Mouse (Mus musculus): ENCODE measurements around the gene Dusp6.
"Not testable (repeated sequence)": the region's sequence is repeated elsewhere in the genome, so short reads cannot be mapped to it uniquely, and the experiment has no call there.

Gene Dusp6

GRCm38 (mm10) chr10:99262867-99263379 is at the start of gene Dusp6:
Gene Dusp6, plus strand, starts transcription at chr10:99263231.
- DNase-seq (ENCODE audit: low spot score), result peak; percentile 99

- DNase-seq (ENCODE audit: low spot score), result no peak
Measured at GRCm38 (mm10) chr10:99214421-99215299, 48.4 kb upstream of the Dusp6 start.

- not testable (repeated sequence) for DNase-seq (ENCODE audit: low spot score)
Measured at GRCm38 (mm10) chr10:99216570-99216969, 46.5 kb upstream of the Dusp6 start.

- DNase-seq (ENCODE audit: low spot score), result no peak
Measured at GRCm38 (mm10) chr10:99221540-99221939, 41.5 kb upstream of the Dusp6 start.

GRCm38 (mm10) chr10:99222726-99223125 is 40.3 kb upstream of the Dusp6 start:
- no peak for DNase-seq (ENCODE audit: low spot score)

- DNase-seq (ENCODE audit: low spot score), result no peak
Measured at GRCm38 (mm10) chr10:99224218-99224617, 38.8 kb upstream of the Dusp6 start.

GRCm38 (mm10) chr10:99226782-99227181 is 36.2 kb upstream of the Dusp6 start:
- no peak for DNase-seq (ENCODE audit: low spot score)

- DNase-seq (ENCODE audit: low spot score), result peak; percentile 51
Measured at GRCm38 (mm10) chr10:99227968-99228864, 34.8 kb upstream of the Dusp6 start.

- peak; percentile 36 for DNase-seq (ENCODE audit: low spot score)
Measured at GRCm38 (mm10) chr10:99229031-99229684, 33.9 kb upstream of the Dusp6 start.

GRCm38 (mm10) chr10:99232518-99233227 is 30.4 kb upstream of the Dusp6 start:
- DNase-seq (ENCODE audit: low spot score), result peak; percentile 18

- no peak for DNase-seq (ENCODE audit: low spot score)
Measured at GRCm38 (mm10) chr10:99234336-99234735, 28.7 kb upstream of the Dusp6 start.

GRCm38 (mm10) chr10:99235081-99235480 is 27.9 kb upstream of the Dusp6 start:
- DNase-seq (ENCODE audit: low spot score), result no peak

GRCm38 (mm10) chr10:99237205-99237832 is 25.7 kb upstream of the Dusp6 start:
- peak; percentile 76 for DNase-seq (ENCODE audit: low spot score)

GRCm38 (mm10) chr10:99238537-99238936 is 24.5 kb upstream of the Dusp6 start:
- DNase-seq (ENCODE audit: low spot score), result no peak

- DNase-seq (ENCODE audit: low spot score), result no peak
Measured at GRCm38 (mm10) chr10:99241284-99241828, 21.7 kb upstream of the Dusp6 start.

- peak; percentile 45 for DNase-seq (ENCODE audit: low spot score)
Measured at GRCm38 (mm10) chr10:99241829-99242711, 21.0 kb upstream of the Dusp6 start.

- DNase-seq (ENCODE audit: low spot score), result no peak
Measured at GRCm38 (mm10) chr10:99242721-99243120, 20.3 kb upstream of the Dusp6 start.

- no peak for DNase-seq (ENCODE audit: low spot score)
Measured at GRCm38 (mm10) chr10:99243907-99244489, 19.0 kb upstream of the Dusp6 start.

- no peak for DNase-seq (ENCODE audit: low spot score)
Measured at GRCm38 (mm10) chr10:99244655-99245260, 18.3 kb upstream of the Dusp6 start.
